Mouse (Mus musculus) layer of hippocampus, postnatal 36 days (tissue): ENCODE results near the gene Gm4763. TPM values are rescaled to one million over a fixed set of nuclear protein-coding genes. Genes with fewer than 3 reads are reported as not detected.

Experiments
- total RNA-seq, 2 experiments: library from RNA; stranded (reverse); gene quantifications; 2 replicates each; pipeline ENCODE4 v1.2.3; 2021

The Gm4763 gene
- total RNA-seq, 2 experiments from 2014 or later, result not detected

Other genes starting within 250 kb of the Gm4763 start
- gene Cadm4, start 244.9 kb downstream of the Gm4763 start, total RNA-seq, result 100 to 1,000 TPM; 137 to 142 TPM
- 10 to 100 TPM; 36.2 to 42.1 TPM for gene Zfp428, start 219.9 kb downstream of the Gm4763 start, total RNA-seq
- not detected for gene AC161166.1, start 214.5 kb downstream of the Gm4763 start, total RNA-seq
- 10 to 100 TPM; 67.7 to 69.6 TPM for gene Irgq, start 196.2 kb downstream of the Gm4763 start, total RNA-seq
- gene Pinlyp, start 180.8 kb downstream of the Gm4763 start, total RNA-seq, result not detected
- gene Xrcc1, start 180.6 kb downstream of the Gm4763 start, total RNA-seq, result 10 to 100 TPM; 34.2 to 37.7 TPM
- 10 to 100 TPM in 1 of 2 experiments, 1 to 10 TPM in 1; 10.0 to 12.0 TPM for gene Ethe1, start 139.4 kb downstream of the Gm4763 start, total RNA-seq
- 1 to 10 TPM; 4.7 to 5.7 TPM for gene Zfp575, start 139.3 kb downstream of the Gm4763 start, total RNA-seq
- under 1 TPM in 1 of 2 experiments, not detected in 1; 0.30 TPM for gene Phldb3, start 116.1 kb downstream of the Gm4763 start, total RNA-seq
- under 1 TPM; 0.40 to 0.68 TPM for gene Lypd3, start 90.4 kb downstream of the Gm4763 start, total RNA-seq
- not detected for gene Tex101, start 50.2 kb downstream of the Gm4763 start, total RNA-seq
- not detected for gene BC049730, start 17.7 kb downstream of the Gm4763 start, total RNA-seq
- not detected for gene Cd177, start 33.4 kb upstream of the Gm4763 start, total RNA-seq
- gene Ceacam10, start 50.3 kb upstream of the Gm4763 start, total RNA-seq, result not detected
- gene Gm9844, start 135.3 kb upstream of the Gm4763 start, total RNA-seq, result not detected
- not detected for gene Lypd4, start 143.0 kb upstream of the Gm4763 start, total RNA-seq
- not detected for gene Dmrtc2, start 143.1 kb upstream of the Gm4763 start, total RNA-seq
- gene Rps19, start 157.5 kb upstream of the Gm4763 start, total RNA-seq, result 100 to 1,000 TPM; 490 to 494 TPM
- under 1 TPM in 1 of 2 experiments, not detected in 1; 0.43 TPM for gene Cd79a, start 170.5 kb upstream of the Gm4763 start, total RNA-seq
- 10 to 100 TPM; 81.1 to 86.9 TPM for gene Arhgef1, start 176.0 kb upstream of the Gm4763 start, total RNA-seq
- gene Gm4881, start 217.6 kb upstream of the Gm4763 start, total RNA-seq, result not detected
- 100 to 1,000 TPM; 267 to 288 TPM for gene Rabac1, start 245.8 kb upstream of the Gm4763 start, total RNA-seq